Mouse (Mus musculus) intestine, embryonic 16.5 days (tissue): ENCODE measurements around the gene Gm49366. TPM values are rescaled to one million over a fixed set of nuclear protein-coding genes. Genes with fewer than 3 reads are reported as not detected.
"Not testable (repeated sequence)": the region's sequence is repeated elsewhere in the genome, so short reads cannot be mapped to it uniquely, and the experiment has no call there.

Experiments used
- ATAC-seq: fragments of 200-750 bp; cut with Nextera tagmentation; 2 replicates; pipeline ENCODE4 v1.8.0; 2017; ENCODE audit warnings: moderate TSS enrichment, moderate library complexity
- H3K27ac ChIP-seq: fragments of 300-500 bp; sonication (generic); 2 replicates; pipeline ENCODE4 v1.5.1; 2014; ENCODE audit warnings: mild to moderate bottlenecking, low read length
- H3K27me3 ChIP-seq: fragments of 300-500 bp; sonication (generic); replicated peaks from 2 replicates; pipeline ENCODE4 v1.6.1; 2014; ENCODE audit warnings: low read length, control low read depth, mixed read lengths; ENCODE audit not compliant: control insufficient read depth, insufficient read depth
- H3K36me3 ChIP-seq: fragments of 300-500 bp; sonication (generic); 2 replicates; pipeline ENCODE4 v1.6.1; 2014; ENCODE audit warnings: low read length, control low read depth; ENCODE audit not compliant: control insufficient read depth, insufficient read depth
- H3K4me1 ChIP-seq: fragments of 300-500 bp; sonication (generic); 2 replicates; pipeline ENCODE4 v1.6.1; 2014; ENCODE audit warnings: low read length, control low read depth, mixed read lengths; ENCODE audit not compliant: control insufficient read depth, insufficient read depth
- H3K4me2 ChIP-seq: fragments of 300-500 bp; sonication (generic); 2 replicates; pipeline ENCODE4 v1.6.1; 2014; ENCODE audit warnings: low read depth, low read length, control low read depth
- H3K4me3 ChIP-seq: fragments of 300-500 bp; sonication (generic); 2 replicates; pipeline ENCODE4 v1.5.1; 2014; ENCODE audit warnings: mild to moderate bottlenecking, low read length
- H3K9ac ChIP-seq: fragments of 300-500 bp; sonication (generic); 2 replicates; pipeline ENCODE4 v1.6.1; 2014; ENCODE audit warnings: low read depth, low read length
- H3K9me3 ChIP-seq: fragments of 300-500 bp; sonication (generic); 2 replicates; pipeline ENCODE4 v1.6.1; 2016; ENCODE audit warnings: low read length, control low read depth; ENCODE audit not compliant: control insufficient read depth
- WGBS: fragments of 180-500 bp; shearing (Covaris S2); extraction: QIAGEN DNeasy Blood & Tissue Kit; methylation state at CpG from one replicate; pipeline ENCODE4 v1.1.7; 2014; 5-methylcytosine and 5-hydroxymethylcytosine counted together
- polyA plus RNA-seq: library from polyadenylated mRNA; unstranded; fragments of >200 nt; fragmentation: Nextera tagmentation; extraction: Ambion mirVana; gene quantifications from 2 replicates; pipeline ENCODE4 v1.2.1, GENCODE M21; 2015

The Gm49366 gene
- polyA plus RNA-seq, 1 experiment from 2014 or later, result not detected

DNA sequence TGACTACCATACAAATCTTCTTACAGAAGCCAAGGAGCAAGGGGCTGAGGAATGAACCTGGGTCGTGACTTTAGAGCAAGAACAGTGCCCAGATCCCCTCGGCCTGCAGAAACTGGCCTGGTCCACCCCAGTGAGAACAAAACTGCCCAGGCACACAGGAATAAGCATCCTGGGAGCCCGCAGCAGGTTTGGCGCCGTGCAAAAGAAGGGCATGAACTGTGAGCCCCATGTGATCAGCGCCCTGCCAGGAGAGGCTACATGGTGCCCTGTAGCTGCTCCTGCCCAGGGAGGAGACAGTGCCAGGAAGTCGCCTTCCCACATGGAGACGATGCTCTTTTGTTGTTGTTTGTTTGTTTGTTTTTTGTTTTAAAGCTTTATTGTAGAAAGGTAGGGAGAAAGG is 25.9 kb downstream of the Gm49366 start:
- no peaks in the 10 kb centered on the region for H3K27me3 ChIP-seq
- 73% methylated on average over 8 of the region's 8 CpGs for WGBS
- no peak for ATAC-seq
- no peak overlapping the region for H3K27ac ChIP-seq
- no peak overlapping the region for H3K4me3 ChIP-seq
- H3K4me1 ChIP-seq, result no peaks in the 10 kb centered on the region
- no peak overlapping the region for H3K4me2 ChIP-seq
- peaks cover 3% of the 10 kb centered on the region; the same call in 1 of the 2 replicates for H3K9me3 ChIP-seq
- H3K36me3 ChIP-seq, result no peaks in the 10 kb centered on the region
- H3K9ac ChIP-seq, result no peak overlapping the region

DNA sequence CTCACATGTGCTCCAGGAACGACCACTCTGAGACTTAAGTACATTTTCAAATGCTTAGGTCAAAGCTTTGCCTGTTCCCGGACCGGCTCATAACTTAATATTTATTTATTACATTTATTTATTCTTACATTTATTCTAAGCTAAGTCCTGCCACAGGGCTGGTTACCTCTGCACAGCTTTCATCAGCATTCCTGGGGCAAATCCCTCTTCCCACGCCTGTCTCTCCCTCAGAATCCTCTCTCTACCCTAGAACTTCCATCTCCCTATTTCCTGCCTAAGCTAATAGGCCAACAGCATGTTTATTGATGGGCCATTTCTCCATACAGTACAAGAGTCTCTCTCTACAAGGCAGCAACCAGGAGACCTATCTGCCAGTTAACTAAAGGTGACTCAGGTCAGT is 29.0 kb downstream of the Gm49366 start:
- H3K36me3 ChIP-seq, result no peaks in the 10 kb centered on the region
- peaks cover 3% of the 10 kb centered on the region; the same call in 1 of the 2 replicates for H3K9me3 ChIP-seq
- no peak overlapping the region for H3K4me2 ChIP-seq
- H3K27me3 ChIP-seq, result no peaks in the 10 kb centered on the region
- no peak overlapping the region for H3K9ac ChIP-seq
- no peak for ATAC-seq
- no peak overlapping the region for H3K27ac ChIP-seq
- 78% methylated on average over 4 of the region's 4 CpGs for WGBS
- no peaks in the 10 kb centered on the region for H3K4me1 ChIP-seq
- H3K4me3 ChIP-seq, result no peak overlapping the region

DNA sequence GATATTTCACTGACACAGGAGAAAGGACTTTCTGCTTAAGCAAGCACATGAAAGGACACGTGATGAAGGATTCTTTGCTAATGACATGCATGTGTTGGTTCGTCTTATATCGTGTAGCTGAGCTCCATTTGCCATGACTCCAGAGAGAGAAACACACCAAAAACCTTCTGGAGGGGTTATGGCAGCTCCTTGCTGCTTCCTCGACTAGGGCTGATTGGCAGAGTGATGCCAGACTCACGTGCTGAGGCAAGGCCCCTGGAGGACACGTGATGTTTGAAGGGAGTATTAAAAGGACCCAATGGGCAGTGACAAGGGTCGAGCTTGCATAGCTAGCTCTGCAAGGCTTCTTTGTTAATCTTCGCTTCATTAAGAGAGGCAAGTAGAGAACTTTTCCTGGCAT is 29.6 kb downstream of the Gm49366 start:
- H3K4me3 ChIP-seq, result no peak overlapping the region
- no peak for ATAC-seq
- WGBS, result 69% methylated on average over 8 of the region's 8 CpGs
- H3K27me3 ChIP-seq, result no peaks in the 10 kb centered on the region
- no peak overlapping the region for H3K9ac ChIP-seq
- H3K4me1 ChIP-seq, result no peaks in the 10 kb centered on the region
- H3K36me3 ChIP-seq, result no peaks in the 10 kb centered on the region
- no peak overlapping the region for H3K4me2 ChIP-seq
- no peaks in the 10 kb centered on the region for H3K9me3 ChIP-seq
- H3K27ac ChIP-seq, result no peak overlapping the region

DNA sequence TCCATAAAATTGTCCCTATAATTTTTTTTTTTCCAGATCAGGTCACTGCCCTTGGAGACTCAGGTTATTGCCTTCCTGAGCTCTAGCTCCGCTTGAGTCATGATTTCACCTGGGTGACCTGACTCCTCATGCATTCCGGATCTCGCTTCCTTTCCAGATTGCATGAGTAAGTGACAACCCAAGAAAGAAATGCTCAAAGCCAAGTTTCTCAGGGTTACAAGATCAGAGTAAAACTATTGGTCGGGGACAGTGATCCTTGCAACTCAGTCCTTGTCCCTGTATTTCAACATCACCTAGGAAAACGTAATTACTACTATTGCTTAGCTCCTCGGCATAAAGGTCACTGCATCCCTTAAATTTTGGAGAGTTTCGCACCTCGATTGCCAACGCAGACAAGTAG is 30.3 kb downstream of the Gm49366 start, which contains the start of gene Acot5:
TSS of gene Acot5 (plus strand) at position 340 of the 400 bp plus-strand sequence.
- Histone ChIP-seq H3K27ac (no peak within 1 kb of the TSS), H3K36me3 (no peaks in the 10 kb centered on the region), H3K4me1 (no peaks in the 10 kb centered on the region), H3K9ac (peak within 1 kb of the TSS; percentile 61), H3K4me3 (peak within 1 kb of the TSS; percentile 47), H3K4me2 (peak within 1 kb of the TSS; percentile 81), H3K27me3 (no peaks in the 10 kb centered on the region), H3K9me3 (no peaks in the 10 kb centered on the region)
- WGBS, result 43% methylated on average over 9 of the region's 9 CpGs
- ATAC-seq, result peak; percentile 62; the same call in 1 of the 2 replicates

DNA sequence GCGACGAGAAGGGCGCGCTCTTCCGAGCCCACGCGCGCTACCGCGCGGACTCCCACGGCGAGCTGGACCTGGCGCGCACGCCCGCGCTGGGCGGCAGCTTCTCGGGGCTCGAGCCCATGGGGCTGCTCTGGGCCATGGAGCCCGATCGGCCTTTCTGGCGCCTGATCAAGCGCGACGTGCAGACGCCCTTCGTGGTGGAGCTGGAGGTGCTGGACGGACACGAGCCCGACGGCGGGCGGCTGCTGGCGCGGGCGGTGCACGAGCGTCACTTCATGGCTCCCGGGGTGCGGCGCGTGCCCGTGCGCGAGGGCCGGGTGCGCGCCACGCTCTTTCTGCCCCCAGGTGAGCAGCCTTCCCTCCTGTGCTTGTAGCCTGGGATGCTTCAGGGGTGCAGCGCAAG is 30.8 kb downstream of the Gm49366 start:
- not testable (repeated sequence) for H3K27ac ChIP-seq, H3K4me1 ChIP-seq, H3K36me3 ChIP-seq, H3K27me3 ChIP-seq, H3K9me3 ChIP-seq
- peak overlapping the region; percentile 61 for H3K9ac ChIP-seq
- peak; percentile 23; the same call in 1 of the 2 replicates for ATAC-seq
- WGBS, result 3% methylated on average over 39 of the region's 52 CpGs
- H3K4me2 ChIP-seq, result peak overlapping the region; percentile 81
- peak overlapping the region; percentile 47 for H3K4me3 ChIP-seq

DNA sequence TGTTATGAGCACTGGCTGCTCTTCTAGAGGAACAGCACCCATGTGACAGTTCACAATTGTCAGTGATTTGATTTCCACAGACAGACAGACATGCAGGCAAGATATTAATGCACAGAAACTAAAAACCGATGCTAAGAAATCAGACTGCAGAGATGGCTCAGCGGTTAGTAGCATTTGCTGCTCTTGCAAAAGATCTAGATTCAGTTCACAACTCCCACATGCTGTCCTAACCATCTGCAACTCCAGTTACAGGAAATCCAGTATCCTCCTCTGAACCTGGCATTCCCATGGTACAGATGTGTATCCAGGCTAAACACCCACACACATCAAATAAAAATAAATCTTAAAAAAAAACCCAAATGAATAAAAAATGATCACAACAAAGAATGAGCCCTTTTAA is 33.0 kb downstream of the Gm49366 start:
- H3K27ac ChIP-seq, result no peak overlapping the region
- 91% methylated on average over 2 of the region's 2 CpGs for WGBS
- H3K36me3 ChIP-seq, result no peaks in the 10 kb centered on the region
- H3K9ac ChIP-seq, result no peak overlapping the region
- H3K4me2 ChIP-seq, result no peak overlapping the region
- no peaks in the 10 kb centered on the region for H3K27me3 ChIP-seq
- H3K4me1 ChIP-seq, result no peaks in the 10 kb centered on the region
- no peak for ATAC-seq
- H3K4me3 ChIP-seq, result no peak overlapping the region
- H3K9me3 ChIP-seq, result no peaks in the 10 kb centered on the region

DNA sequence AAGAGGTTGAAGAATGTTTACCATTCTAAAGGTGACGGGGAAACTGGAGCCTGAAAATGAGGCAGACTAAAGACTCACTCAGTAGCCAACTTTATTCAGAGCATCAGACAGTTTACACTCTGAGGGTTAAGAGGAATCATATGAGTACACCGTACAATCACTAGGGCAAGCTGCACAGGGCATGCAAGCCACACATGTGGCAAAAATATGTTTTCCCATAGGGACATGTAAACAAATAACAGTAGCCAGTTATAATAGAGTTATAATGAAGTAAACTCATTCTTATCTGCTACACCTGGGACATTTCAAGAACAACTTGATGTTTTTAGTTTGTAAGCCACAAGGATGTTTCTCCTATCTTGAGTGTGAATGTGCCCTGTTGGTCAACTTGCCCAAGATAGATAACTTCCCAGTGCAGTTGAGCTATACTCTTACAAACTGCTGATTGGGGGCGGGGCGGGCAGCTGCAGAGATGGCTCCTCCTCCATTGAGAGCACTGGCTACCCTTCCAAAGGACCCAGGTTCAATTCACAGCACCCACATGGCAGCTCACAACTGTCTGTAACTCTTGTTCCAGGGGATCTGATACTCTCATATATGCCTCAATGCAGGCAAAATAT is 38.7 kb downstream of the Gm49366 start:
- Histone ChIP-seq H3K9ac (no peak overlapping the region), H3K36me3 (no peaks in the 10 kb centered on the region), H3K9me3 (no peaks in the 10 kb centered on the region), H3K27me3 (no peaks in the 10 kb centered on the region), H3K4me1 (no peaks in the 10 kb centered on the region), H3K4me3 (no peak overlapping the region), H3K4me2 (no peak overlapping the region), H3K27ac (no peak overlapping the region)
- ATAC-seq, result no peak
- 83% methylated on average over 4 of the region's 4 CpGs for WGBS

DNA sequence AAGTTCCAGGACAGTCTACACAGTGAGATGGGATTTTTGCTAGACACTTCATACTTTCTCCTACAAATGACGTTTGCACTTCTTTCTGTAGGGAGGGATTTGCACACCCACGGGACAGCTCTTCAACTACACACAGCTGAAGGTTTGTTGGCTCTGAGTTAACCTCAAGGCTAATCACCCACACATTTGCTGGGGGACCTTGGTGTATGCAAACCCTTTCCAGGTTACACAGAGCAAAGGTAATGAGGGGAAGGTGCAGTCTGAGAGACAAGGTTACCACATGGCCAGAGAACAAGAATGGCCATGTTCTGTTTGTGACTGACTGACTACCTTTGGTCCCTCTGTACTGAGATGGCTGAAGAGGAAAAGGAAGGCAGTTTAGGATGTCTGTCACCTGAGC is 45.1 kb downstream of the Gm49366 start:
- 71% methylated on average over 2 of the region's 2 CpGs for WGBS
- Histone ChIP-seq H3K36me3 (no peaks in the 10 kb centered on the region), H3K4me1 (no peaks in the 10 kb centered on the region), H3K27ac (peak overlapping the region; percentile 77), H3K4me2 (no peak overlapping the region), H3K9me3 (0 out of 2 replicates have a peak, but pooled peaks cover 3% of the 10 kb centered on the region), H3K27me3 (no peaks in the 10 kb centered on the region), H3K9ac (no peak overlapping the region), H3K4me3 (no peak overlapping the region)
- peak; percentile 29; the same call in 1 of the 2 replicates for ATAC-seq

DNA sequence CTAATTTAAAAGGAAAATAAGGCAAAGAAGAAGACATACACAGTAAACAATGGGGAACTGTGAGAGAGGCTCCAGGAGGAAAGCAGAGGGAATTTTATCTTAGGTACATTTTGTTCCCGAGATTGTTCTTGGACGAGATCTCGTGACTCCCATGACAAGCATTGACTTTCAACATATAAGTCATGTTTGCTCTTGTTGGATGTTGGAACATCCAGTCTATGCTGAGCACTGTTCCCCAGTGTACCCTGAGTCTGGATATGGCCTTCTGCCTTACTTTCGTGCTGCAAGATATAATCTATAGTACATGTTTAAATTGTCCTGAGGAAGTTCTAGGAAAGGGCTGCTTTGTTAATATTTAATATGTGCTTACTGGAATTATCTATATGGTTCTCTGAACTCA is 45.8 kb downstream of the Gm49366 start:
- Histone ChIP-seq H3K27me3 (no peaks in the 10 kb centered on the region), H3K9ac (no peak overlapping the region), H3K36me3 (no peaks in the 10 kb centered on the region), H3K27ac (peak overlapping the region; percentile 77), H3K4me1 (no peaks in the 10 kb centered on the region), H3K4me3 (no peak overlapping the region), H3K4me2 (no peak overlapping the region), H3K9me3 (peaks cover 3% of the 10 kb centered on the region; the same call in 1 of the 2 replicates)
- peak; percentile 93 for ATAC-seq
- WGBS, result 58% methylated on average over 4 of the region's 4 CpGs

DNA sequence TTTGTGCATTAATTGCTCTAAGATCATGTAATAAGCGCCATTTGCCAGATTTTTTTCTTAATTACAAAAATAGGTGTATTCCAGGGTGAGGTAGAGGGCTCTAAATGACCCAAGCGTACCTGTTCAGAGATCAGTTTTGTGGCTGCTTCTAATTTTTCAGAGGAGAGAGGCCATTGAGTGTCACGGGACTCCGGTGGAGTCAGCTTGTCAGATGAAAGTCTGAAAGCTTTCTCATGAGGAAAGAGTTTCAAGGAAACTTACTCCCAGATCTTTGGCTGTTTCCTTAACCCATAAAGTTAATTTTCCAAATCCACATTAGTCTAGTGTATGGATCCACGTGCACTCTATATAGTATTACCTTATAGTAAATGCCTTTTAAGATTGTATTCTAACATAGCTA is 55.9 kb downstream of the Gm49366 start:
- 88% methylated on average over 5 of the region's 5 CpGs for WGBS
- H3K9ac ChIP-seq, H3K36me3 ChIP-seq, H3K27ac ChIP-seq, H3K4me3 ChIP-seq, H3K27me3 ChIP-seq, H3K9me3 ChIP-seq, H3K4me1 ChIP-seq, H3K4me2 ChIP-seq, ATAC-seq: not testable (repeated sequence)
